Mouse (Mus musculus) T-helper 2 cell (primary cell): Measurements from ENCODE around the gene Cfl1.

Source experiments
- in situ Hi-C: fragments of 300-600 bp; cut with MboI, MseI; formaldehyde crosslinking; loops from one replicate; pipeline ENCODE4 v1.15.1; 2025; ENCODE audit warnings: high pct_unique_total_duplicates

Gene Cfl1

GRCm38 (mm10) chr19:5529325-5530137 lies 39.3 kb downstream of the Cfl1 start:
- in situ Hi-C loops, result loop anchor here (5.0 kb wide), 1 partner anchor 38 kb away; the partner anchor contains the start of gene Ap5b1

GRCm38 (mm10) chr19:5530138-5530524 lies 39.9 kb downstream of the Cfl1 start:
- in situ Hi-C loops, result loop anchor here (5.0 kb wide), 1 partner anchor 37 kb away; the partner anchor contains the start of gene Ap5b1

DNA sequence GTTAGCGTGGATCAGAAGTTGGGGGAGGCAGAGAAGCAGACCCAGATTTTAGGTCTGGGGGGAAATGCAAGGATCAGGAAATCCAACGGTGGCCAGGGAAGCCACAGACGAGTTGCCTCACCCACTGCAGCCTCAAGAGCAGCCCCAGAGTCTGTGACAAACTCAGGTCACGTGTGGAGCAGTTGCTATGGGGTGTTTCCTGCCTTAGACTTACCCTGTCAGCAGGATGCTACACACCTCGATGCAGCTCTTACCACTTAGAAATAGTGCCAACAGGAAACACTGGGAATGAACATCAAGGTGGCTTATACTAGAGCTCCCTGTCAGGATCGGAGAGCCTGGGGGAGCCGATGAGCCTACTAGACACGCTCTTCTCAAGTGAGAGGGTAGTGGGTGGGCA lies 42.3 kb downstream of the Cfl1 start:
- in situ Hi-C loops, result loop anchor here (5.0 kb wide), 1 partner anchor 35 kb away; the partner anchor contains the start of gene Ap5b1

- in situ Hi-C loops, result no loop called here
Observed at GRCm38 (mm10) chr19:5538786-5539185, 48.5 kb downstream of the Cfl1 start.

DNA sequence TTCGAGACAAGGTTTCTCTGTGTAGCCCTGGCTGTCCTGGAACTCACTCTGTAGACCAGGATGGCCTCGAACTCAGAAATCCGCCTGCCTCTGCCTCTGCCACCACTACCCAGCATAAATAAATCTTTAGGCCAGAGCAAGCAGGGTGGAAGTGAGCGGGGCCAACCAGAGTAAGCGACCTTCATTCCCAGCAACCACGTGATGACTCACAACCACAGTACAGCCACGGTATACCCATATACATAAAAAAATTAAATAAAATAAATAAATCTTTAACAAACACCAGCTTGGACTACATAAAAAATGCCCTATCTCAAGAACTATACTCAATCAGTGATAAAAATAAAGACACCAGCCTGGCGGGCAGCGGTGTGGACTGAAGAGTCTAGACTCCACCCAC lies 53.1 kb downstream of the Cfl1 start:
- in situ Hi-C loops, result no loop called here

- in situ Hi-C loops, result no loop called here
Observed at GRCm38 (mm10) chr19:5544031-5544430, 53.8 kb downstream of the Cfl1 start.
